Mouse (Mus musculus) megakaryocyte-erythroid progenitor cell, adult 5-6 weeks (primary cell): Measurements from ENCODE around the gene Slc43a2. TPM values are rescaled to one million over a fixed set of nuclear protein-coding genes. Genes with fewer than 3 reads are reported as not detected.

Source experiments
- ATAC-seq: replicated peaks from 2 replicates; pipeline ENCODE4 v1.8.0; 2016; ENCODE audit warnings: mild to moderate bottlenecking, inconsistent platforms; ENCODE audit not compliant: severe bottlenecking, poor library complexity, low FRiP score, low TSS enrichment
- total RNA-seq, 2 experiments: library from RNA; stranded (forward) in 1 of 2; stranded (reverse) in 1 of 2; fragments of 200-1000, 215-1000 nt in 1 of 2; fragments of >200 nt in 1 of 2; fragmentation: Nextera tagmentation in 1 of 2; gene quantifications; 2 replicates each; pipeline ENCODE4 v1.2.3; 2014 to 2017

Gene Slc43a2
- total RNA-seq, 2 experiments from 2014 or later, result 2.2 to 2.9 TPM

DNA sequence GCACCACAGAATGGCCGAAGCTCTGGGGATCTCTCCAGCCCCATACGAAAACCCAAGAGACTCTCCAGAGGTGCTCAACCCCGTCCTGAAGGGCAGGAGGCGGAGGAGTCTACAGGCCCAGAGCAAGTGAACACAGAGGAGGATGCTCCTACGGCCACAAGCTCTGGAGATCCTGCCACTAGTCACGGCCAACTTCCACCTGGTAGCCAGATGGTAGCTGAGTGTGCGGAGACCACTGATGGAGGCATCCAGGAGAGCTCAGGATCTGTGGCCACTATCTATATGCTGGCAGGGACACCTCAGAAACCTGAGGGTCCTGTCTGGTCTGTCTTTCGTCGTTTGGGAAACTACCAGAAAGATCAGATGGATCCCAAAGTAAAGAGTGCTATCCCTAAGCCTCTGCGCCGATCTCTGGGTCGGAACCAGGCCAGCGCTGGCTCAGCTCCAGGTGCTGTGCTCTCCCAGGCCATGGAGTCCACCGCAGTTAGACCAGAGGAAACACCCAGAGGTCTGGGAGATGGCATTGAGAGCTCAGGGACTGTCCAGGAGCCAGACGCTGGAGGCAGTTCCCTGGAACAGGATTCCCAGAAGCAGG is 5.9 kb upstream of the Slc43a2 start:
- ATAC-seq, result no peak

DNA sequence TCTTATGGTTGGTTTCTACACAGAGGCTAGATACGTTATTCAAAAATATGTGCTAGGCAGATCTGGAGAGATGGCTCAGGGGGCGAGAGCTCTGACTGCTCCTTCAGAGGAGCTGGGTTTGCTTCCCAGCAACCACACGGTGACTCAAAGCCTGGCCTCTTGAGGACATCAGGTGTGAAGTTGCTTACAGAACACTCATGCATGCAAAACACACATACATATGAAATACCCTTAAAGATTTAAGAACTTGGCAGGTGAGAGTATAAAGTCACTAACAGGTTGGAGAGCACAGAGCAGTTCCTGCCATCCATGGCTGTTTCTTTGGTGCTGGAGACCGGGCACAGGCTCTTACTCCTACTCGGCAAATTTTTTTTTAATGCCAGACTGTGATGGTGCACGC is 4.6 kb upstream of the Slc43a2 start:
- no peak for ATAC-seq

DNA sequence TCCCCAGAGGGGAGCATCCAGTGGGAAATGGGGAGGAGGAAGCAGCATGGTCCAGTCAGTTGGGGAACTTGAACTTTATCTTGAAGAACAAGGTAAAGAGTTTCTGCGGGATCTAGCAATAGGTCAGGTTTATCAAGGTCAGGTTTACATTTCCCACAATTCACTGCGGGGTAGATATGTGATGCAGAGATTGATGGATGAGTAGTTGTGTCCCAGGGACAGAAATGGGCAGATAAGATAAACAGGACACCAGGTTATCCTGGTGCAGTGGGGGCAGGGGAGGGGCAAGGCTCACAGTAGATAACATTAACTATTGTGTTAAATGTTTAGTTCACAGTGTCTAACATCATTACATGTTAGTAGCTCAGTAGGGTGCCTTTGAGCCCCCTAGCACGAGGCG is 1.7 kb upstream of the Slc43a2 start:
- no peak for ATAC-seq

DNA sequence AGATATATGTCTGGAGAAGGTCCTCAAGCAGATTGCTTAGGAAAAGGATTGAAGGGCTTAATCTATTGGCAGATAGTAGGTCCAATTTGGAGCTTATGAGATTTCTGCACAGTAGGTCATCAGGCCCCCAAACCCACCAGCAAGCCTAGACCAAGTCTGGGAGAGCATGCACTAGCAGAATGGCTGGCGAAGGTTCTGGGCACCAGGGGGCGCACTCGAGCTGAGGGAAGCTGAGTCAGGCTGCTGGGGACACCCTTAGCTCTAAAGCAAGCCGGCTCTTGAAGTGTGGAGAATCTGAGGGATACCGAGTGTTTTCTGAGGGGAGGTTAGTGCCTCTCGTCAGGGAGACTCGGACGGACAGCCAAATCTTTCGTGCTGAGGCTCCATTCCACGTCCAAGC is 1.2 kb upstream of the Slc43a2 start:
- peak; percentile 73 for ATAC-seq

DNA sequence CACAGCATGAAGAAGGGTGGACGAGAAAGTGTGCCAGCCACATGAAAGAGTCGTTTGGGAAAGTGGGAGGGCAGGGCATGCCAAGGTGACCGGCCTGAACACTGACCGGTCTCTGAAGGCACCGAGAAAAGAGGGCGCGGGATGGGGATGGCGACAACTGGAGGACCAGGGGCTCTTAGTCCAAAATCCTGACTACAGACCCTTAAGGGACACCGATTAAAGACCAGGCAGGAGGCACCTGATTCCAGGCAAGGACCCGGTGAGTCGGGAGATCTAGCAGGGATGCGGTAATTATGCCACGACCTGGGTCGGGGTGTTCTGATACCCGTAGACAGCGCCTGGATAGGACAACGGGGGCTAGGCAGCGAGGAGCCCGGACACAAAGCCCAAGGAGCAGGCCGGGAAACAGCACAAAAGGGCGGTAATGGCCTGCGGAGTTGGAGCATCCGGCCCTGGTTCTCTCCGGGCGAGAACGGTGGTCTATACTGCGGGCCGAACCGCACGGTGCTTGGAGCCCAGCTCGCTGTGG is 585 bp upstream of the Slc43a2 start:
- 0 out of 2 replicates have a peak, but pooled peaks have one; percentile 1 for ATAC-seq

DNA sequence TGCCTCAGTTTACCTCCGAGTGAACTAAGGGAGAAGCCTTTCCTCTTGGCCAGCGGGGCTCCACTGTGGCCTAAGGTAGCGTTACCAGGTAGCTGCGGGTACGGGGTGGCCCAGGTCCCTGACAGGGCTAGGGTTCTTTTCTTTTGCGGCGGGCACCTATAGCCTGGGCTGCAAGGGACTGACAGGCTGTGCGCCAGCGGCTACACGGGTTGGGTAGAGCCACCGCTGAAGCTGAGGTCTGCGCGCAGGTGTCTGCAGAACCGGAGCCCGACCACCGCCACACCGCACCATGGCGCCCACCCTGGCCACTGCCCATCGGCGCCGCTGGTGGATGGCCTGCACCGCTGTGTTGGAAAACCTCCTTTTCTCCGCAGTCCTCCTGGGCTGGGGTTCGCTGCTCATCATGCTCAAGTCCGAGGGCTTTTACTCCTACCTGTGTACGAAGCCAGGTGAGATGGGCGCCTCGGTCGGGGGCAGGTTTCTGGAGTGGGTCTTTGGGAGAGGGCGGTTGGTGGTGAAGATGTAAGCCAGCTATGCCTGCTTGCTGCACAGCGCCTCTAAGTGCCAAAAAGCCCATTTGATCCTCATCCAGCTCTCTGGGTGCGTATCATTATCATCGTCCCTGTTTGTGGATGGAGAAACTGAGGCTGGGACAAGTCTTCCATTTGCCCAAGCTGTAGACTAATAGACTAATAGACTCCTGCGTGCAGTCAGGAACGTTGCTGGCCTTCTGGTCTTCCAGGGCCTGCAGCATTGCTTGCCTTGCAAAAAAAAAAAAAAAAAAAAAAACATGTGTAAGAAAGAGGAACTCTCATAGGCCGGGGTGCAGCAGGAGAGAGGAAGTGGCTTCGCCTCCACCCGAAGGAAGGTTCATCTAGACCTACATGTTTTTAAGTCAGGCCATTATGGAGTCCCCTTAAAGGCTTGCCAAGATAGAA is 1.1 kb downstream of the Slc43a2 start:
- ATAC-seq, result no peak

DNA sequence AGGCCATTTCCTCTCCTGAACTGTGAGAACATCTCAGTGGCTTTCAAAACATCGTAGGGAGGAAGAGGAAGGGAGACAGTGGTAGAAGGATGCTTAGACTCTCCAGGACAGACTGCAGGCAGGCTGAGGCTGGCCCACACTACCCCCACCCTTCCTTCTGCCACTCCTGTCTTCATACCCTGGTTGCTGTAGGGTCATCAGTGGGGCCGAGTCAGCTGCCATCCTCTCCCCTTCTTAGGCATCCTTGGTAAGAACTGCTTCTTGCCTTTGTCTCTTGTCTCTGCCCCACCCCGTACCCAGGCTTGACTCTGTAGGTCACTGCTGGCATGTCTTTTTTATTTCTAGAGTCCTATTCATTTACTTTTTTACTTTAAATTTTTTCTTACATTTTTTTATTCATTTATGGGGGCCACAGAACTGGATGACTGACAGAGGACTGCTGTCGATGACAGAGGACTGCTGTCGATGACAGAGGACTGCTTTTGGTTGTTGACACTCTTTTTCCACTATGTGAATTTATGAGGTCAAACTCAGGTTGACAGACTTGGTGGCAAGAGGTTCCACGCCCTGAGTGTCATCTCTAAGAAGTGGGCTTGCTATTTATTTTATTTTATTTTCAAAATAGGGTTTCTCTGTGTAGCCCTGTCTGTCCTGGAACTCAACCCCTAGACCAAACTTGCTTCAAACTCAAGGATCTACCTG is 2.0 kb downstream of the Slc43a2 start:
- ATAC-seq, result no peak

DNA sequence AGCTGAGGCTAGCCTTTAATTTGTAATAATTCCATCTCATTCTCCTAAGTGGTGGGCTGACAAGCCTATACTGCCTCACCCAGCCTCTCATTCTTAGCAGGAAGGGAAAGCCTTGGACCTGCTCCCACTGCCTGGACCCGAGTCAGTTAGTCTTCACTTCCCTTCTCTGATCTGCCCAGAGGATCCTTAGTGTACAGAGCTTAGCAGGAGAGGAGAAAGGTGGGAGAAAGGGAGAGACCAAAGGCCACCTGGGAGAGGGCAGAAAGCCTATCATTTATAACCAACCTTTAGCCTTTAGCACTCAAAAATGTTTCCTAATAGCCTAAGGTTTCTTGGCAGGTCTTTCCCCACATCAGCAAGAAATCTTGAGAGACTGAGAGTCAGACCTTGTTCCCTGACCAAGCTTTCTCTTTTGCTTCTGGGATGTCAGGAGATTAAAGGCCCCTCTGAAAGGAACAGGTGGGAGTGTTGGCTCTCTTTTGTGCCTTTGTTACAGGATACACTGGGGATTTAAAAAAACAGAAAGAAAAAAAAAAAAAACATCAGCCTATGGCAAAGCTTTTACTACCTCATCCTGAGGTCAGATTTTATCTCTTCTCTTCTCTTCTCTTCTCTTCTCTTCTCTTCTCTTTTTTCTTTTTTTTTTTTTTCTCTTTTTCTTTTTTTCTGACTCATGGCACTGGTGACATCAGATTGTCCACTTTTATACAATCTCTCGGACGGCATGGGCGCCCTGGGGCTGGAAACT is 3.0 kb downstream of the Slc43a2 start:
- no peak for ATAC-seq

DNA sequence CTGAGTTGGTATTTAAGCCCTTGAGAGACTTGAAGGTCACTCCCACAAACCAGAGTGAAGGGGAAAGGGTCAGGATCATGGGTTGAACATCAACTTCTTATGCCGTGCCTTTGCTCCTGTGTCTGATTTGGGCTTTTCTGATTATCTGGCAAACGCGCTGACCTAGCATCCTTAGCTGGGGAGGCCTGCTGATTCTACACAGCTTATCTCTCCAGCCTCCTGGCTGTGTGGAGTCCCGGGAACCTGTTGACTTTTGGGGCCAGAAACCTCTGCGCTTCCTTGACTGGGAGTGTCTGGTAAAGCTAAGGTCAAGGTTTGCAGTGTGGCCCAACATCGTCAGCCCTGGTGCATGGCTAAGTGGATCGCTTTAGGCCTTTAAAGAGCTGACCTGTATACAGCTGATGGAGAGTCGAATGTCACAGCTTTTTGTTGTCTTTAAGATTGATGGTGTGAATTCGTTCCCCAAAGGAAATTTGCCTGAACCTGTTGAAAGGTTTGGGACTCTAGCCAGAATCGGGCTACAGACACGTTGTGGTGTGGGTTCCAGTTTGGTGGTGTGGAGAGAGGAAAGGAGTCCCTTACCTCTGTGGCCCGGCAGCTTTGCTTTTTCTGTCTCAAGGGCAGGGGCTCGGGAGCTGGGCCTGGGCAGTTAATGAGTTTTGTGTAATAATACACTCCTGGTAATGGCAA is 3.8 kb downstream of the Slc43a2 start:
- ATAC-seq, result no peak

DNA sequence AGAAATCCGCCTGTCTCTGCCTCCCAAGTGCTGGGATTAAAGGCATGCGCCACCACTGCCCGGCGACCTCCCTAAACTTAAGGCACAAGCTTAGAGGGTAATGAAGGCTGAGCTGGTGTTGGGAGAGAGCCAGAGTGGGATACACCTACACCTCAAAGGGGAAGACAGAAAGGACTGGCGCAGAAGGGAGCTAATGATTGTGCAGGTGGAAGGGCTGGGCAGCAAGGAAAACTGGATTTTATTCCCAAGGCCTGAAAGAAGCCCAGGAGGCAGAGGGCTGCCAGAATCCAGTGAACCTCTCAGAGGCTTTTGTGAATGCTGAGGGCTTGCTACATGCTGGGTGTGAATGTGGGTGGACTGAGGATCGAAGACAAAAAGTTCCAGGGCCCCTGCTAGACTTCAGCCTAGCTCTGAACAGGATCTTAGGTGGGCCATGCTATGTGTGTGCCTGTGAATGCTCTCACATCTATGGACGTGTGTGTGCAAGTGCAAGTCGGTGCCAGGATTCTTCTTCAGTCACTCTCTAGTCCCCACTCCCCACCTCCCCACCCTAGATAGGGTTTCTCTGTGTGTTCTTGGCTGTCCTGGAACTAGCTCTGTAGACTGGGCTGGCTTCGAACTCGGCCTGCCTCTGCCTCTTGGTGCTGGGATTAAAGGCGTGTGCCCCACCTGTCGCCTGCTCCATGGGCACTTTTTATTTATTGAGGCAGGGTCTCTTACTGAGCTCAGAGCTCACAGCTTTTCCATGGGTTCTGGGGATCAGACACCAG is 4.9 kb downstream of the Slc43a2 start:
- no peak for ATAC-seq

DNA sequence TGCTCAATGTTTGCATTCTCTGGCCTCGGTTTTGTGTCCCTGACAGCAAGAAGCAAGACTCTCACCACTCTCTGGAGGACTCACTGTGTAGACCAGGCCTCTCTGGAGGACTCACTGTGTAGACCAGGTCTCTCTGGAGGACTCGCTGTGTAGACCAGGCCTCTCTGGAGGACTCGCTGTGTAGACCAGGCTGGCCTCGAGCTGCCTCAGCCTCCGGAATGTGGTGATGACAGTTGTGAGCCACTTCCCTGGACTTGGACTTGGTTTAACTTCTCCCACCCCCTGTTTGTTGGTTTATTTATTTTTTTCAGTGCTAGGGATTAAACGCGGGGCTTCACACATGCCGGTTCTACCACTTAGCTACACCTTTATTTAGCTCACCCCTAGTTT is 5.5 kb downstream of the Slc43a2 start:
- no peak for ATAC-seq

DNA sequence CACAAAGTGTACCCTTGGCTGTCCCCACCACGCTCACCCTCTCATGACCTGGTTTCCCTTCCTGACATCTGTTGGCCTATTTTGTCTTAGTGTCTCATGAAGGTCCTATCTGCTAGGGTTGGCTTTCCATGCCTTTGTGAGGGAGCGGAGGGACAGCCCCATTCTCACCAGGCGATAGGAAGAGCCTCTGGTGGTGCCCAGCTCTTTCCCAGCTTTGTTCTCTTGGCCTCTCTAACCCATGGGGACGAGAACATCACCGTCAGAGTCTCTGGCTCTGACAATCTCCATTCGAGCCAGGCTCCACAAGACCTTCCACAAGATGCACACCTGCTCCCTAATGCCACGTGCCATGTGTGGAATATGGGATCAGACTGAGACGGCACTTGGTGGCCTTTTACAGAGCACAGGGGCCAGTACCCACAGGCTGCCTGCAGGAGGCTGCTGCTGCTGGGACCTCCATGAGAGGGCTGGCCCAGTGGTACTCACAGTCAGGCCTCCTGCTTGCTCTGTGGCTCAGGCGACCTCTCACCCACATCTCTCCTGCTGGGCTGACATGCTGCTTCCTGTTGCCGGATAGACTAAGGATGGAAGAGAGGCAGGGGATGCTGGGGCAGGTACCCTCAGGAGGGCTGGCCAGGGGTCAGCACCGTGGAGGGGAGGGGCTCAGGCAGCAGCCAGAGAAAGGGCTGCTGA is 6.1 kb downstream of the Slc43a2 start:
- ATAC-seq, result no peak

DNA sequence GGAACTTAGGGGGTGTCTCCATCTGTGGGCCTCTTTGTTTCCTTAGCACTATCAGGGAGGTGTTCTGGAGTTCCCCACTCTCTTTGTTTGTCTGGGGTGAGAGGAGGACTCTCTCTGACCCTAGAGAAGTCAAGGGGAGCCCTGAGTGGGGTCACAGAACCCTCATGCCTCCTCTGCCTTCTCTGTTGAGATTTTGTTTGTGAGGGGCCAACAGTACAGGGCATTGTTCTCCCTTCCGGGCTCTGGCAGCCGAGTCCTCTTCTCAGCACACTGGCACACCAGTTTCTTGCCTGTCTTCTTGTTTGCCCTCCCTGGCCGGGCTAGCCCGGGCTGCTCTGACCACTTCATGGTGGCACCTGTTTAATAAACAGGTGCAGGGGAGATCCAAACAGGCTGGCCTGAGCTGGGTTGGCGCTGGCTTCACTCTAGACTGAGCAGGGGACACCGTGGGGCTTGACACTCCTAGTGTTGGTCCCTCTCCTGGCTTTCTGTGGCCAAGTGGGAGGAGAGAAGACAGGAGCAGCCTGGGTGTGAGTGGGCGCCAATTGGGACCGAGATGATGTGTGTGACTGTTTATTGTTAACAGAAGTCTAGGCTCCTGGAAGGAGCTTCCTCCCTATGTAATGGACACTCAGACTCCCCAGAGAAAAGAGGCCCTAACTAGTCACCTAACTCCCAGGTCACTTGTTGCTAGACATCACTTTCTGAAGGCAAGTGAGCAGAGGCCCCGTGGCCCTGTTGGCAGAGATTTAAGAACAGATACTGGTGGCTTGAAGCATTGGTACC is 6.9 kb downstream of the Slc43a2 start:
- ATAC-seq, result 0 out of 2 replicates have a peak, but pooled peaks have one; percentile 5

DNA sequence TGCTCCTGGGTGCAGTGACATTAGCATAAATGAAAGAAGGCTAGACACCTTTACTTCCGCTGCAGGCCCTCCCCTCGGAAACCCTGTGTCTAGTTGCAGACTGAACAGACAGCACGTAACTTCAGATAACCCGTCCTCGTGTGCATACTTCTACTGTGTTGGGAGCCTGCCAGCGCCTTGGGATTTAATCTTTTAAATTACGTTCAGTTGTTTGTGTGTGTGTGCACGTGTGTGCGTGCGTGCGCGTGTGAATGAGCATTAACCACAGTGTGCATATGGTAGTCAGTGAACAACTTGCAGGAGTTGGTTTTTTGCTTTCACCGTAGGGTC is 7.4 kb downstream of the Slc43a2 start:
- peak; percentile 66 for ATAC-seq

DNA sequence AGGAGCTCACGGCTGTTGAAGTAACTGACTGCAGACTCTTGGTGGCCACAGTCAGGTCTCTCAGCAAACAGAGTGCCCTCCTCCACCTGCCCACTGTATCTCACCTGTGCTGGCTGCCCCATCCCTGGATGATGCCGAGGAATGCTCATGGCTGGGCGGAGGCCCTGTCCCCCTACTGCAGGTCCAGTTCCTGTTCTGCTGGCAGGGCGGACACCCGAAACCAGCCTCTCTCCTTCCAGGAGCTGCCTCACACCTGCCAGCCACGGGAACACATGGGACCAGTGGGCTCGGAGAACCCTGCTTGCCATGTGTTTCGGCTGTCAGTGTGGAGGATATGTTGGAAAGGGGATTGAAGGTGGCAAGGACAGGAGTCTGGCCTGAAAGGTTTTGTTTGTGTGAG is 8.7 kb downstream of the Slc43a2 start:
- ATAC-seq, result no peak

DNA sequence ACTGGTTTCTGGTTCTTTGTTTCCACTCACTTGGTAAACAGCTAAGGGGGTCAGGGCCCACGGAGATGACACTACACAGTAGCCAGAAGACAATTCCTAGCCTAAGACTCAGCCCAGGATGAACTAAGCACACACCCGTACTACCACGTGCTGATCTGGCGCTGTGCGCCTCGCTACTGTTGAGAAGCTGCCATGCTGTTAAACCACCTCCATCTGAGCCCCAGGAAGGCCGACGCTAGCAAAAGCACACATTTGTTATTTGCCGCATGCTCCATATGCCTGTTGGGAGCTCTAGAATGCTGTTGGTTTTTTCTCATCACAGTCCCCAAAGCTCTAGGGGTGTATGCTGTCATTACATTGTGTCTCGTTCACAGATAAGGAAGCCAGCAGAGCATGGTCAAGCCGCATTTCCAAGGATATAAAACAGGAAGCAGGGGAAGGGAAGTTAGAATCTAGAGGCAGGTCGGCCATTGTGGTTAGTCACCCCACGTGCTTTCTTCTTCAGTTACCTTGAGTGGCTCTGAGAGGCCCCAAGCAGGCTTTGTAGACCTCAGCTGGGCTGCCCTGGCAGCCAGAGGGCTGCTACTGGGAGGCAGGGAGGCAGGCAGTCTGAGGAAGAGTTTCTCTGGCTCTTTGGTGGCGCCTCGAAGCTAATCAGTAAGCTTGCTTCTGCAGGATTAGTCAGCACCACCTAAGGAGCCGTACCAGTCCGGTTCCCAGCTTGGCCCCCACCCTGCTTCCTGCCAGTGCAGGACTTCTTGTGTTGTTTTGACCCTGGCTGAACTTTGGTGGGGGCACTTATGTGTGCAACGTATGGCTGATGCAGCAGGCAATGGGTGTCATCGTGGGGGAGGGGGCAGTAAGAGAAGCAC is 9.5 kb downstream of the Slc43a2 start:
- 0 out of 2 replicates have a peak, but pooled peaks have one; percentile 13 for ATAC-seq
